Mouse (Mus musculus) neural tube, embryonic 14.5 days (tissue): ENCODE data around the gene Prmt7. TPM values are rescaled to one million over a fixed set of nuclear protein-coding genes. Genes with fewer than 3 reads are reported as not detected.
A peak's percentile ranks its signal among the peaks of the same experiment; 100 is the strongest.

Experiments used
- ATAC-seq: fragments of 200-750 bp; cut with Nextera tagmentation; 2 replicates; pipeline ENCODE4 v1.8.0; 2017; ENCODE audit warnings: low read depth, mild to moderate bottlenecking, moderate TSS enrichment, moderate library complexity
- H3K27ac ChIP-seq: fragments of 300-500 bp; sonication (generic); 2 replicates; pipeline ENCODE4 v1.5.1; 2014; ENCODE audit warnings: low read depth, mild to moderate bottlenecking, control low read depth, low read length, moderate library complexity, mixed read lengths
- H3K27me3 ChIP-seq: fragments of 300-500 bp; sonication (generic); 2 replicates; pipeline ENCODE4 v1.6.1; 2014; ENCODE audit warnings: low read length; ENCODE audit not compliant: control insufficient read depth, insufficient read depth
- H3K36me3 ChIP-seq: fragments of 300-500 bp; sonication (generic); 2 replicates; pipeline ENCODE4 v1.6.1; 2014; ENCODE audit warnings: low read length, mixed read lengths; ENCODE audit not compliant: control insufficient read depth, insufficient read depth
- H3K4me1 ChIP-seq: fragments of 300-500 bp; sonication (generic); 2 replicates; pipeline ENCODE4 v1.6.1; 2014; ENCODE audit warnings: low read length; ENCODE audit not compliant: control insufficient read depth, insufficient read depth
- H3K4me2 ChIP-seq: fragments of 300-500 bp; sonication (generic); 2 replicates; pipeline ENCODE4 v1.6.1; 2014; ENCODE audit warnings: mild to moderate bottlenecking, low read depth, low read length, control low read depth
- H3K4me3 ChIP-seq: fragments of 300-500 bp; sonication (generic); 2 replicates; pipeline ENCODE4 v1.5.1; 2014; ENCODE audit warnings: low read depth, low read length, control low read depth, mixed read lengths
- H3K9ac ChIP-seq: fragments of 300-500 bp; sonication (generic); replicated peaks from 2 replicates; pipeline ENCODE4 v1.6.1; 2014; ENCODE audit warnings: low read depth, mild to moderate bottlenecking, control low read depth, low read length, mixed read lengths
- H3K9me3 ChIP-seq: fragments of 300-500 bp; sonication (generic); 2 replicates; pipeline ENCODE4 v1.6.1; 2016; ENCODE audit warnings: low read length; ENCODE audit not compliant: control insufficient read depth
- WGBS: fragments of 180-500 bp; shearing (Covaris S2); extraction: QIAGEN DNeasy Blood & Tissue Kit; methylation state at CpG from one replicate; pipeline ENCODE4 v1.1.7; 2014; 5-methylcytosine and 5-hydroxymethylcytosine counted together
- polyA plus RNA-seq: library from polyadenylated mRNA; unstranded; fragments of >200 nt; fragmentation: Nextera tagmentation; extraction: Ambion mirVana; gene quantifications from 2 replicates; pipeline ENCODE4 v1.2.1, GENCODE M21; 2014

The Prmt7 gene
- polyA plus RNA-seq, 1 experiment from 2014 or later = 67.8 TPM

DNA sequence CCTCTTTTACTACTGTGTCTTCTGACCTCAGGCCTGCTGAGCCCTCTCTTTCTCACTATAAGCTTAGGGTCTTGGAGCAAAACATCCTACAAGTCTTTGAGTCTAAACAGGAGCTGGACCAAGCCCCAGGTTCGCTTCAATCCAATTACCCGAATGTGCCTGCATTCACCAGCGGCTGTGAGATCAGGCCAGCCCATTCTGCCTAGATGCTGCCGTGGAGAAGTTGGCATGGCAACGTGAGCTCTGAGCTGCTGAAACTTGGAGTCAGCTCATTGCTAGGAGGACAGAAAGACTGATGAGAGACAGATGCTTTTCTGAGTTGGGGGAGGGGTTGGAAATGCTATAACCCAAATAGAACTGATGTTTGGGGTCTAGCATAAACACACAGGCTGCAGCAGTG is 60.1 kb downstream of the Prmt7 start:
- H3K9ac ChIP-seq = no peak overlapping the region
- no peaks in the 10 kb centered on the region for H3K9me3 ChIP-seq
- H3K36me3 ChIP-seq = no peaks in the 10 kb centered on the region
- H3K4me3 ChIP-seq = no peak overlapping the region
- peak; percentile 54; the same call in 1 of the 2 replicates for ATAC-seq
- H3K27me3 ChIP-seq = no peaks in the 10 kb centered on the region
- H3K4me2 ChIP-seq = no peak overlapping the region
- WGBS = 13% methylated on average over 5 of the region's 5 CpGs
- peaks cover 17% of the 10 kb centered on the region for H3K4me1 ChIP-seq
- H3K27ac ChIP-seq = peak overlapping the region; percentile 34; the same call in 1 of the 2 replicates

DNA sequence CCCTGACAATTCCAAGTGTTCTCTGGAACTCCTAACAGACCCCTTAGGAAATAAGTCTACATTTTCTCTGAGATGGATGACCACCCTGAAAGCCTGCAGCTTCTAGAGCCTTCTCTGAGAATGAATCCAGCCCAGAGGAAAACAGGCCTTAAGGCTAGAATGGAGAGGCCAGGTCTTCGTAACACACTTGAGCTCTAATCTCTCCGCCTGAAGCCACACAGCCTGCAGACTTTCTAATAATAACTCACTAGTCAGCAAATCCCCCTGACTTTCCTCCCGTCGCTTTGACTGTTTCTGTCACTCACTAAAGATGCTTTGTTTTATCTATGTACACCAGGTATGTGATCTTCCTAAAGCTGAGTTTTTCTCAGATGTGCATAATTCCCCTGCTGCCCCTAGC is 60.6 kb downstream of the Prmt7 start:
- WGBS = 80% methylated on average over 4 of the region's 4 CpGs
- no peak for ATAC-seq
- H3K4me3 ChIP-seq = no peak overlapping the region

DNA sequence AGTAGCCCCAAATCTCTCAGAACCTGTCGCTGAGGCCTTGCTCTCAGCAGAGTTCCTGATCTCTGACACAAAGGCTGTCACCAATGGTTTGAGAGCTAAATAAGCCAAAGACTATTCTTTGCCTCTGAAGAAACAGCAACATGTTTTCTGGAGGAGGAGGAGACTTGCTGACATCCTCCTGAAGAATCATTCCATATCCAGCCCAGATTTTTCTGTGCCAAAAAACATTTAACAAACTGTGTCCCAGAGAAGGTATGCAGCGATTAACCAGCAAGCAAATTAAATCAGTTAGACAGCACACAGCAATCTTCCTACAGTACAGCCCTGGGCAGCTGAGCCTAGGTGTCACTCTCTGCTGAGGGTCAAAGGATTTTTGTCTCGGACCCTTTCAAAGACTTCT is 62.7 kb downstream of the Prmt7 start:
- ATAC-seq = no peak
- Histone ChIP-seq H3K9ac (no peak overlapping the region), H3K36me3 (no peaks in the 10 kb centered on the region), H3K4me3 (no peak overlapping the region), H3K4me1 (peaks cover 17% of the 10 kb centered on the region), H3K27ac (no peak overlapping the region), H3K4me2 (no peak overlapping the region), H3K27me3 (no peaks in the 10 kb centered on the region), H3K9me3 (no peaks in the 10 kb centered on the region)
- 90% methylated on average over 3 of the region's 3 CpGs for WGBS

More for the DNA sequence above, 60.6 kb downstream of the Prmt7 start:
- H3K4me2 ChIP-seq = no peak overlapping the region
- no peaks in the 10 kb centered on the region for H3K36me3 ChIP-seq
- H3K9me3 ChIP-seq = no peaks in the 10 kb centered on the region
- no peak overlapping the region for H3K9ac ChIP-seq
- H3K27ac ChIP-seq = no peak overlapping the region
- no peaks in the 10 kb centered on the region for H3K27me3 ChIP-seq
- H3K4me1 ChIP-seq = peaks cover 17% of the 10 kb centered on the region

DNA sequence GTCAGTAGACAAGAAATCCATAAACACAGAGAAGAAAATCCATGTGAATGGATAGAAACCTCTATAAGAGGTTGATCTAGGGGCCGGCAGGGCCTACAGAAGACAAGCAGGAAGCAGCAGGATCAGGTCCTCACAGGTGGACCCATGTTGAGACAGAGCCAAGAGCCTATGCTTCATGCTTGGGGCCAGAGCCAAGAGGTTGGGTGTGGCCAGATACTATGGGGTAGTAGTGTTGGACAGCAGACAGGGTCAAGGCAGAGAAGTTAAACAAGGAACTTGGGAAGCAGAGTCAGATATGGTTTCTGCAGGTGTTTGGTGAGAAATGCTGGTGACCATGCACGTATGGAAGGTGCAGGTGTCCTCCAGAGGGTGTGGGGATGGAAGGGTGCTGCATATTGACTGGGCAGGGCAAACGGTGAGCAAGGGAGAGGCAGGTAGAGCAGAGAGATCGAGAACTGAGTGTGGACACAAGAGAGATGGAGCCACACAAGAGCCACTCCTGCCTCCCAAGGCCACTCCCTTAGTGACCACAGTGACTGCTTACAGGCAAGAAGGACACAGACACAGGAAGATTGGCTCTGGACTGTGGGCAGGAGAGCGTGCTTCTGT is 66.1 kb downstream of the Prmt7 start:
- peaks cover under 1% of the 10 kb centered on the region for H3K4me1 ChIP-seq
- H3K4me2 ChIP-seq = no peak overlapping the region
- no peak overlapping the region for H3K4me3 ChIP-seq
- WGBS = 92% methylated on average over 5 of the region's 5 CpGs
- no peaks in the 10 kb centered on the region for H3K9me3 ChIP-seq
- H3K27me3 ChIP-seq = no peaks in the 10 kb centered on the region
- no peak overlapping the region for H3K9ac ChIP-seq
- no peaks in the 10 kb centered on the region for H3K36me3 ChIP-seq
- no peak for ATAC-seq
- H3K27ac ChIP-seq = no peak overlapping the region

DNA sequence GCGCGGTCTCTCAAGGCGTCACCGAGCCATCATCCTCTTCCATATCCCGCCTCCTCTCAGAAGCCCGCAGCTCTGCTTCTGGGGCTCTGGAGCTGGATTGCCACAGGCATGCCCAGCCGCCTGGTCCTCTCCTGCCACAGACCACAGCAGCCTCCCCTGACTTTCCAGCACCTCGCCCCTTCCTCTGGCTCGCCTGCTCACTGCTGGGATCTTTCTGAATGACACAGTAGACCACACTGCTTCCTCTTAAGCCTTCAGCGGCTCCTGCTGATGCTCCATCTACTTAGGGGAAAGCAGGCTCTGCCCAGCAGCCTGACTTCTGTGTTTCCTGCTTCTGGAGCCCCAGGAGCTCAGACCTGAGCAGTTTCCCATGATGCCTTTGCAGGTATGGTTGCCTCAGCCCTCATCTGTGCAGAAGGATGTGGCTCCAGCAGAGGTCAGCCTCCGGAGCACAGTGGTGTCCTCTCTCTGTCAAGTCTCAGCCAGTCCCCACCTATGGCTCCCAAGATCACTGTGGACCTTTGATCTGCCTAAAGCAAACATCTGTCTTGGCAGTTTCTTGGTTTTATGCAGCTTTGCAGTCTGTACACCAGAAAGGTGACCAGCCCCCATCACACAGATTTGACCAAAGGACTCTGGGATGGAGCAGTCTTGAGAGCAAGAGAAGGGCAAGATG is 67.8 kb downstream of the Prmt7 start:
- Histone ChIP-seq H3K4me1 (no peaks in the 10 kb centered on the region), H3K27me3 (no peaks in the 10 kb centered on the region), H3K4me2 (no peak overlapping the region), H3K9me3 (no peaks in the 10 kb centered on the region), H3K36me3 (0 out of 2 replicates have a peak, but pooled peaks cover 2% of the 10 kb centered on the region), H3K4me3 (no peak overlapping the region), H3K9ac (no peak overlapping the region), H3K27ac (no peak overlapping the region)
- ATAC-seq = no peak
- WGBS = 87% methylated on average over 11 of the region's 11 CpGs

DNA sequence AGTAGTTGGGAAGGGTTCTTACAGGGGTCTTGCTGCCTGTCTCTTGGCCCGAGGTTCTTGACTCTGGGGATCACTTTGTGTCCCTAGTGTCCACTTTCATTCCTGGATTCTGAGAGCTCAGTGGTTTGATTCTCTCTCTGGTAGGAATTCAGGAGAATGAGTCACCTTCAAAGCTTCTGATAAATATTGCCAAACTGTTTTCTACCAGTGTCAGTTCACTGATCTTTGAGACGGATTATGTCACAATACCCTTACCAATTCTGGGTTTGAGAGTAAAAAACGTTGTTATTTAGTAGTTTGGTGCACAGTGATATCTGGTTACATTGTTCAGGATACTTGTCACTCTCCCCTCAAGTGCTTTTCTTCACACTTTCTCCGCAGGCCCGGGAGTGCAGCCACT is 69.4 kb downstream of the Prmt7 start:
- Histone ChIP-seq H3K4me1 (no peaks in the 10 kb centered on the region), H3K9ac (no peak overlapping the region), H3K27ac (no peak overlapping the region), H3K4me3 (no peak overlapping the region), H3K36me3 (0 out of 2 replicates have a peak, but pooled peaks cover 3% of the 10 kb centered on the region), H3K4me2 (no peak overlapping the region), H3K9me3 (no peaks in the 10 kb centered on the region), H3K27me3 (no peaks in the 10 kb centered on the region)
- WGBS = 57% methylated on average over 5 of the region's 5 CpGs
- ATAC-seq = no peak

DNA sequence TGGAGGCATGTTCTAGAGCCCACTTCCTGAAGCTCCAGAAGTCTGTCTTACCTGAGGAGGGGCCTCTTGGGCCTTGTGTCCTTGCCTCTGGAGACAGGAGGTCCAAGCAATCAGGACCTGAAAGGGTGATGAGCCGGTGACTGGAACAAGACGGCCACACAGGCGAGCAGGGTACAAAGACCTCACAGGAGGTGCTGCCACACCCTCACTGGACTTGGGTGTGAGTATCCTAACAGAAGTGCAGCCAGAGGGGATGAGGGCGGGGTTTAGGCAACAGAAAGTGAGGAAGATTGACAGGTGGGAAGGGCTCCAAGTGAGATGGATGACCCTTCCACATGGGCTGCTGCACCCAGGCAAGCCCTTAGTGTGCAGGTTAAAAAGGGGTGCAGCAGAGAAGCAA is 70.1 kb downstream of the Prmt7 start:
- ATAC-seq = no peak
- no peak overlapping the region for H3K4me2 ChIP-seq
- no peaks in the 10 kb centered on the region for H3K9me3 ChIP-seq
- H3K9ac ChIP-seq = no peak overlapping the region
- no peak overlapping the region for H3K4me3 ChIP-seq
- no peaks in the 10 kb centered on the region for H3K4me1 ChIP-seq
- H3K27me3 ChIP-seq = no peaks in the 10 kb centered on the region
- H3K27ac ChIP-seq = no peak overlapping the region
- 0 out of 2 replicates have a peak, but pooled peaks cover 3% of the 10 kb centered on the region for H3K36me3 ChIP-seq
- WGBS = 44% methylated on average over 4 of the region's 4 CpGs

DNA sequence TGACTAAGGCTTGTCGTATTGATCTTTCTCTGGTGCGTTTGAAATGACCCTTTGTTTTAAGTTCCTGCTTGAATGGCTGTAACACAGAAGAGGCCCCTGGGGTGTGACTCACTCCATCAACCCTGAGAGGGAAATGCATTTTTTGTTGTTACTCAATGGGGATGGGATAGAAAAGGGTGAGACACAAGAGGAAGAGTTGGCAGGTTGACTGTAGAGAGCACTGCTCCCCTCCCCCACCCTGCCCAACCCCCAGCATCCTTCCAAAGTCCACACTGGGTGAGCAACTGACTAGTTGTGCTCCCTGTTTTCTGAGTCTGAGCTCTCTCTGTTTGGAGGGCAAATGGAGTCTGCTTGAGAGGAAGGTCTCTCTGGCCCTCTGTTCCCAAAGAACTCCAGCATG is 76.7 kb downstream of the Prmt7 start:
- no peak for ATAC-seq
- H3K36me3 ChIP-seq = 0 out of 2 replicates have a peak, but pooled peaks cover 3% of the 10 kb centered on the region
- no peaks in the 10 kb centered on the region for H3K9me3 ChIP-seq
- WGBS = 4% methylated on average over 2 of the region's 2 CpGs
- H3K27me3 ChIP-seq = no peaks in the 10 kb centered on the region
- no peak overlapping the region for H3K4me2 ChIP-seq
- H3K4me3 ChIP-seq = no peak overlapping the region
- no peak overlapping the region for H3K27ac ChIP-seq
- H3K9ac ChIP-seq = no peak overlapping the region
- H3K4me1 ChIP-seq = peaks cover 7% of the 10 kb centered on the region

DNA sequence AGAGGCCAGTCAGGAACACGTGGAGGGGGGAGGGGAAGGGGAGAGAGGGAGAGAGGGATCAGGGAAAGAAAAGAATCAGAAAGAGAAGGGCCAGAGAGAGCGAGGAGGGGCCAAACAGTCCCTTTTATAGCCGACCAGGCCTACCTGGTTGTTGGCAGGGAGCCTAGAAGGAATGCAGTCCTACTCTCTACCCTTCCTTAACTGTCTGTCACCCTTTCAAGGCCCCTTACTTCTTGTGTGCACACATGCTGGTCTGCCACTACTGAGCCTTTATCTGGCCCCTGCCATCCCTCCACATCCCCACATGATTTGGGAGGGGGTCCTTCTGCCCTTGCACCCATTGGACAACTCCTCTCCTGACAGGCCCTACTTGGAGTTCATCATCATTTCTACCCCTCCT is 78.0 kb downstream of the Prmt7 start:
- H3K27me3 ChIP-seq = no peaks in the 10 kb centered on the region
- no peak overlapping the region for H3K4me3 ChIP-seq
- peaks cover 7% of the 10 kb centered on the region for H3K4me1 ChIP-seq
- no peaks in the 10 kb centered on the region for H3K36me3 ChIP-seq
- H3K9ac ChIP-seq = no peak overlapping the region
- ATAC-seq = no peak
- H3K4me2 ChIP-seq = no peak overlapping the region
- no peaks in the 10 kb centered on the region for H3K9me3 ChIP-seq
- H3K27ac ChIP-seq = no peak overlapping the region
- WGBS = 26% methylated on average over 3 of the region's 3 CpGs
